Mouse (Mus musculus) heart, postnatal 0 days (tissue): ENCODE measurements around the gene Prkcb.

Experiments
- CTCF ChIP-seq: IDR thresholded peaks from 2 replicates; pipeline ENCODE4 v1.5.1; 2016; ENCODE audit warnings: antibody characterized with exemption, control low read depth, low read depth
- EP300 ChIP-seq: IDR thresholded peaks from 2 replicates; pipeline ENCODE4 v1.6.1; 2016; ENCODE audit warnings: antibody characterized with exemption, low read depth

- TF ChIP-seq CTCF = no peak
- TF ChIP-seq EP300 = no peak
Measured at GRCm38 (mm10) chr7:122475038-122475437, 186.5 kb downstream of the Prkcb start.
